Mouse (Mus musculus) limb, embryonic 14.5 days (tissue): ENCODE results near the gene Clip2. TPM values are rescaled to one million over a fixed set of nuclear protein-coding genes. Genes with fewer than 3 reads are reported as not detected.

Experiments used
- ATAC-seq: fragments of 200-750 bp; cut with Nextera tagmentation; 2 replicates; pipeline ENCODE4 v1.8.0; 2017; ENCODE audit warnings: low read depth, moderate number of reproducible peaks, moderate TSS enrichment; ENCODE audit not compliant: low FRiP score
- DNase-seq: peaks from one replicate; pipeline ENCODE4 v3.0.0-alpha.2; 2015; ENCODE audit warnings: low spot score
- H3K27ac ChIP-seq: fragments of 300-500 bp; sonication (generic); replicated peaks from 2 replicates; pipeline ENCODE4 v1.5.1; 2014; ENCODE audit warnings: low read depth, mild to moderate bottlenecking, low read length, moderate library complexity, mixed read lengths
- H3K27me3 ChIP-seq: fragments of 300-500 bp; sonication (generic); 2 replicates; pipeline ENCODE4 v1.6.1; 2014; ENCODE audit warnings: low read length, mixed read lengths; ENCODE audit not compliant: control insufficient read depth, insufficient read depth
- H3K36me3 ChIP-seq: fragments of 300-500 bp; sonication (generic); 2 replicates; pipeline ENCODE4 v1.6.1; 2014; ENCODE audit warnings: mild to moderate bottlenecking, low read length, moderate library complexity, mixed read lengths; ENCODE audit not compliant: control insufficient read depth, insufficient read depth
- H3K4me1 ChIP-seq: fragments of 300-500 bp; sonication (generic); 2 replicates; pipeline ENCODE4 v1.6.1; 2014; ENCODE audit warnings: antibody characterized with exemption, low read length, mixed read lengths; ENCODE audit not compliant: control insufficient read depth, insufficient read depth
- H3K4me2 ChIP-seq: fragments of 300-500 bp; sonication (generic); replicated peaks from 2 replicates; pipeline ENCODE4 v1.6.1; 2014; ENCODE audit warnings: low read depth, mild to moderate bottlenecking, low read length, moderate library complexity; ENCODE audit not compliant: severe bottlenecking
- H3K4me3 ChIP-seq: fragments of 300-500 bp; sonication (generic); replicated peaks from 2 replicates; pipeline ENCODE4 v1.5.1; 2014; ENCODE audit warnings: low read length
- H3K9ac ChIP-seq: fragments of 300-500 bp; sonication (generic); 2 replicates; pipeline ENCODE4 v1.6.1; 2014; ENCODE audit warnings: mild to moderate bottlenecking, low read depth, low read length, moderate library complexity; ENCODE audit not compliant: severe bottlenecking
- H3K9me3 ChIP-seq: fragments of 300-500 bp; sonication (generic); 2 replicates; pipeline ENCODE4 v1.6.1; 2016; ENCODE audit warnings: low read length; ENCODE audit not compliant: control insufficient read depth
- POLR2A ChIP-seq: fragments of 200-500 bp; IDR thresholded peaks from 2 replicates; pipeline ENCODE4 v1.8.0; 2012; ENCODE audit warnings: inconsistent platforms, mild to moderate bottlenecking, moderate library complexity, borderline replicate concordance; ENCODE audit not compliant: insufficient read depth, insufficient read length; ENCODE audit errors: extremely low read depth
- whole genome bisulfite sequencing: fragments of 180-500 bp; shearing (Covaris S2); extraction: QIAGEN DNeasy Blood & Tissue Kit; methylation state at CpG from one replicate; pipeline ENCODE4 v1.1.7; 2014; 5-methylcytosine and 5-hydroxymethylcytosine counted together
- polyA plus RNA-seq, 2 experiments: library from polyadenylated mRNA; depleted of rRNA in 1 of 2; stranded (reverse) in 1 of 2; unstranded in 1 of 2; fragments of >200 nt; fragmentation: Nextera tagmentation in 1 of 2; extraction: Ambion mirVana in 1 of 2; gene quantifications; 2 replicates each; pipeline versions ENCODE4 v1.2.1 to v1.2.3; 2012 to 2014

Clip2 gene
- polyA plus RNA-seq, 2 experiments = 4.7 to 25.5 TPM

- no peak overlapping the region for H3K4me3 ChIP-seq
- H3K4me2 ChIP-seq = no peak overlapping the region
- TF ChIP-seq POLR2A = no peak
Measured at GRCm38 (mm10) chr5:134584798-134585197, 32.6 kb upstream of the Clip2 start.

GRCm38 (mm10) chr5:134583884-134584213 lies 31.6 kb upstream of the Clip2 start:
- Histone ChIP-seq H3K36me3 (peaks cover 16% of the 10 kb centered on the region), H3K27ac (no peak overlapping the region), H3K9ac (peak overlapping the region; percentile 78; the same call in 1 of the 2 replicates), H3K4me1 (peaks cover 9% of the 10 kb centered on the region; the same call in 1 of the 2 replicates), H3K9me3 (no peaks in the 10 kb centered on the region), H3K27me3 (no peaks in the 10 kb centered on the region), H3K4me3 (peak overlapping the region; percentile 86), H3K4me2 (peak overlapping the region; percentile 84)
- TF ChIP-seq POLR2A = no peak
- 87% methylated on average over 3 of the region's 3 CpGs for WGBS
- ATAC-seq = no peak
- DNase-seq = no peak

More at GRCm38 (mm10) chr5:134584798-134585197, 32.6 kb upstream of the Clip2 start:
- DNase-seq (no peak), ATAC-seq (no peak)
- 88% methylated on average over 5 of the region's 5 CpGs for WGBS
- Histone ChIP-seq H3K4me1 (peaks cover 9% of the 10 kb centered on the region; the same call in 1 of the 2 replicates), H3K27ac (no peak overlapping the region), H3K27me3 (no peaks in the 10 kb centered on the region), H3K9me3 (no peaks in the 10 kb centered on the region), H3K36me3 (peaks cover 17% of the 10 kb centered on the region), H3K9ac (no peak overlapping the region)

- no peak for TF ChIP-seq POLR2A
- 29% methylated on average over 15 of the region's 15 CpGs for WGBS
- no peaks in the 10 kb centered on the region for H3K9me3 ChIP-seq
- H3K4me2 ChIP-seq = peak overlapping the region; percentile 84
- ATAC-seq (no peak), DNase-seq (no peak)
- H3K27ac ChIP-seq = no peak overlapping the region
- peak overlapping the region; percentile 78 for H3K9ac ChIP-seq
- peak overlapping the region; percentile 86 for H3K4me3 ChIP-seq
- H3K4me1 ChIP-seq = peaks cover 9% of the 10 kb centered on the region; the same call in 1 of the 2 replicates
- no peaks in the 10 kb centered on the region for H3K27me3 ChIP-seq
- H3K36me3 ChIP-seq = peaks cover 12% of the 10 kb centered on the region
Measured at GRCm38 (mm10) chr5:134583006-134583883, 31.0 kb upstream of the Clip2 start.

- 9% methylated on average over 26 of the region's 30 CpGs for WGBS
- peak overlapping the region; percentile 78 for H3K9ac ChIP-seq
- H3K27me3 ChIP-seq = no peaks in the 10 kb centered on the region
- peaks cover 12% of the 10 kb centered on the region for H3K36me3 ChIP-seq
- H3K4me3 ChIP-seq = peak overlapping the region; percentile 86
- H3K9me3 ChIP-seq = no peaks in the 10 kb centered on the region
- DNase-seq = peak; percentile 96
- H3K4me1 ChIP-seq = peaks cover 9% of the 10 kb centered on the region; the same call in 1 of the 2 replicates
- H3K27ac ChIP-seq = no peak overlapping the region
- TF ChIP-seq POLR2A = peak; percentile 46; the same call in 1 of the 2 replicates
- H3K4me2 ChIP-seq = peak overlapping the region; percentile 84
- peak; percentile 96 for ATAC-seq
Measured at GRCm38 (mm10) chr5:134582221-134582907, 30.1 kb upstream of the Clip2 start.

- no peak for DNase-seq
- WGBS = 74% methylated on average over 5 of the region's 5 CpGs
- Histone ChIP-seq H3K9ac (no peak within 1 kb of the TSS), H3K4me1 (peaks cover 9% of the 10 kb centered on the region; the same call in 1 of the 2 replicates), H3K9me3 (no peaks in the 10 kb centered on the region), H3K27ac (0 out of 2 replicates have a peak within 1 kb of the TSS, but pooled peaks have one; percentile 3), H3K36me3 (peaks cover 3% of the 10 kb centered on the region), H3K4me3 (no peak within 1 kb of the TSS), H3K27me3 (no peaks in the 10 kb centered on the region), H3K4me2 (no peak within 1 kb of the TSS)
- no peak for TF ChIP-seq POLR2A
- ATAC-seq = no peak
Measured at GRCm38 (mm10) chr5:134581146-134581545, 28.9 kb upstream of the Clip2 start, which contains the start of gene Rfc2. Rfc2 (plus strand) TSS chr5:134581366.
